Mouse (Mus musculus): Measurements from ENCODE around the gene Atxn10.
"Not testable (repeated sequence)": the region's sequence is repeated elsewhere in the genome, so short reads cannot be mapped to it uniquely, and the experiment has no call there.

Gene Atxn10

GRCm38 (mm10) chr15:85335671-85336300 is at the start of gene Atxn10:
Atxn10 (plus strand) TSS chr15:85336245.
- no peak for ATAC-seq (ENCODE audit: low TSS enrichment)

DNA sequence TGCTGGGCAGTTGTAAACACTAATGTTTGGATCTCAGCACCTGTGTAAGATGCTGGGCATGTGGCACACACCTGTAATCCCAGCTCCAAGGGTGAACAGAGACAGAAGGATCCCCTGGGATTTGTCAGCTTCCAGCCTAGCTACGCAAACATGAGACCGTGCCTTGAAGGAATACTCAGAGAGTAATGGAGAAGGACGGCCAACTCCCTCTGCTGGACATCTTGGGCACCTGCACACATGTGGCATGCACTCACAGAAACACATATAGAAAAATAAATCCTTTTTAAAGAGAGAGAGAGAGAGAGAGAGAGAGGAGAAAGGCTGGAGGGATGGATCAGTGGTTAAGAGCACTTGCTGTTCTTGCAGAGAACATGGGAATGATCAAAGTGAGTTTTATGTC is 41.4 kb upstream of the Atxn10 start:
- ATAC-seq (ENCODE audit: low TSS enrichment) = no peak

DNA sequence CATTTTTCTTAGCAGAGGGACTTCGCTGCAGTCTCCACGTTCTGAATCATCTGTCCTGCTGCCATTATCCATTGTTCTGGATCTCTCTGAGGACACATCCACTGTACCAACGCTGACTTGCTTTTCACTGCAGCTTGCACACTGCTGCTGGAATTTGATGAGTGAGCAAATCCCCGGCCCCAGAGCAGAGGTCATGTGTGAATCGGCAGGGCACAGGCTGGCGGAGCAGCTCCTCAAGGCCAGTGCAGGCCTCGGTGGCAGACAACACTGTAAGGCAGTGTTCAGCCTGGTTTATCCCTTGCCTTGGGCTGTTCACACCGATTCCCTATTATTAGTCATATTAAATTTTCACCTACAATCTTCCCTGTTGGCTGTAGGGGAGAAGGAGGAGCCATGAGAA is 40.5 kb upstream of the Atxn10 start:
- ATAC-seq (ENCODE audit: low TSS enrichment) = no peak

DNA sequence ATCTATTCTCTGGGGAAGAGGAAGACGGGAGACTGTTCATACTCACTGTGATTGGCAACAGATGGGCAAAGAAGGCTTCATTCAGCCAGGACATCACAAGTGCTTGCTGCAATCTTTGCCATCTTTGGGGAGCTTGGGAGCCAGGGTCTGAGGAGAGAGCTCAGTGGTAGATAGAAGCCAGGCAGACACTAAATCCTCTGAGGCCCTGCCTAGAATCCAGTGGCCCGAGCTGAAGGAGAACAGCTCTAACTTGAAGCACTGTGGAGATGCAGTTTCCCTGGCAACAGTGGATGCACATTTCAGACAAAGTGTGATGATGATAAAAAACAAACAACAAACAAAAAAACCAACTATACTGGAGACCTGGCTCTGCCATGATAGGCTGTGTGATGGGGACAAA is 40.1 kb upstream of the Atxn10 start:
- no peak for ATAC-seq (ENCODE audit: low TSS enrichment)

- ATAC-seq (ENCODE audit: low TSS enrichment) = no peak
Observed at GRCm38 (mm10) chr15:85296538-85296937, 39.5 kb upstream of the Atxn10 start.

- no peak for ATAC-seq (ENCODE audit: low TSS enrichment)
Observed at GRCm38 (mm10) chr15:85298167-85298781, 37.8 kb upstream of the Atxn10 start.

DNA sequence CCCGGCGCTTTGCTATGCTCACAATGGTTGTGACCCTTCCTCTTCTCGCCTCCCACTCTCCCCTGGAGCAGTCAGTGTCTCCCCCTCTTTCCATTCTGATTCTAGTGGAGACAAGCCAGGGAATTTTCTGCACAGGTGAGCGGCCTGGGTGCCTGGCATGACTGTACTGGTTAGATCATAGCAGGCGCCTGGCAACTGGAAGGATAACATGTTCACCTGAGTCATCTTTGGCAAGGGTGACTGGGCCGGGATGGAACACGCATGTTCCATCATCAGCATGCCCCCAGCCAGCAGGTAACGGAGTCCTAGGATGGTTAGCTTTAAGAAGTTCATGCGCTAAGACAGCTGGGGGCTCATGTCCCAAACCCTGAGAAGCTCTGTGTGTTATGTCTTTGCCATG is 37.1 kb upstream of the Atxn10 start:
- ATAC-seq (ENCODE audit: low TSS enrichment) = no peak

- no peak for ATAC-seq (ENCODE audit: low TSS enrichment)
Observed at GRCm38 (mm10) chr15:85303241-85303640, 32.8 kb upstream of the Atxn10 start.

- no peak for ATAC-seq (ENCODE audit: low TSS enrichment)
Observed at GRCm38 (mm10) chr15:85303976-85304375, 32.1 kb upstream of the Atxn10 start.

DNA sequence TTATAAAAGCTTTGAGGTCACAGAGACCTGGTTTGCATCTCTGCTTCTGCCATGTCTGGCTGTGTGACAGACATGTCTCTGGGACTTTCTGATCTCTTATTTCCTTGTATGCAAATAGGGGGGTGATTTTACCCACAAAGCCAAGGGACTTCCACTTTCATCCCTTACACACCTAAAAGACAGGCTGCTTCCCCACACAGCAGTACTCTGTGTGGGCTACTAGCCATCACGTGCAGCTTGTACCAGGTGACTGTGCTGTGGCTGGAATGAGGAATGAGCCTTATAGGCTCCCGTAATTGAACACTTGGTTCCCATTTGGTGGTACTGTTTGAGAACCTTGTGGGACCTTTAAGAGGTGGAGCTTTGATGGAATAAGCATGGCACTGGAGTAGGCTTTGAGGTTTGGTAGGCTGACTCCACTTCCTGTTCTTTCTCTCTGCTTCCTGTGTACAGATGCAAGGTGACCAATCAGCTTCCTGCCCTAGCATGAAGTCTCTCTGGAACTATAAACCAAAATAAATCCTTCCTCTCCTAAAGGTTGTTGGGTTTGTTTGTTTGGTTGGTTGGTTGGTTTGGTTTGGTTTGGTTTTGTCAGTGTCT is 28.9 kb upstream of the Atxn10 start:
- ATAC-seq (ENCODE audit: low TSS enrichment) = no peak

GRCm38 (mm10) chr15:85311058-85311657 is 24.9 kb upstream of the Atxn10 start:
- no peak for ATAC-seq (ENCODE audit: low TSS enrichment)

GRCm38 (mm10) chr15:85315378-85316025 is 20.5 kb upstream of the Atxn10 start:
- peak; percentile 47; the same call in 1 of the 2 replicates for ATAC-seq (ENCODE audit: low TSS enrichment)

DNA sequence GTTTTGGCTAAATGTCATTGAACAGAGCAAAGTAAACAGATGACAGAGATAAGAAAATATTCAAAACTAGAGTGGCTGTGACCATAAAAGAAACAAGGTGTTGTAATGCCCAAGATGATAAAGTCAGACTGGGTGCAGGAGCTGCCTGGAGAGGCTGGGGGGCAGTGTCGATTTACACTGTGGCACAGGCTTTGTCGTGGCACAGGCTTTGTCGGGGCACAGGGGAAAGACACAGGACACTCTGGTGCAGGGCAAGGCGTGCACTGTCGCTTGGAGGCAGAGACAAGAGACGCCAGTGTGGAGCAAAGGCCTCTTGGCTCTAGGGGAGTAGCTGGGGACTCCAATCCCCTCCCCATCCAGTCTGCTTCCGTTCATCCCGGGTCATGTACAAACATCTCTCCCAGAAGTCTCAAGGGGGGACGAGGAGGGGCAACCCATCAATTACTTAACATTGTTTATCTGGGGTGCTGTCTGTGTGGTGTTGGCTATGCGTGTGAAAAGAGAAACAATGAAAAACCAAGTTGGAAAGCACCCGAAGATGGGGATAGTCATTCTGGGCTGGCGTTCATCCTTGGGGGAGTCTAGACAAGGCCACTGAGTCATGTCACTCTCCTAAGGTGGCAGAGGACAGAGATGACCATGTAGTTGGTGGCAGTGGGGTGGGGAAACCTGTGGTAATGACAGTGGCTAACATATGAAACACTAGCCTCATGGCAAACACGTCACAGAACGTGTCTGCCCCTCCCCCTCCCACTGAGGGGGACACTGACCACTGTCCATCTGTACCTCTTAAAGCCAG is 19.5 kb upstream of the Atxn10 start:
- no peak for ATAC-seq (ENCODE audit: low TSS enrichment)

DNA sequence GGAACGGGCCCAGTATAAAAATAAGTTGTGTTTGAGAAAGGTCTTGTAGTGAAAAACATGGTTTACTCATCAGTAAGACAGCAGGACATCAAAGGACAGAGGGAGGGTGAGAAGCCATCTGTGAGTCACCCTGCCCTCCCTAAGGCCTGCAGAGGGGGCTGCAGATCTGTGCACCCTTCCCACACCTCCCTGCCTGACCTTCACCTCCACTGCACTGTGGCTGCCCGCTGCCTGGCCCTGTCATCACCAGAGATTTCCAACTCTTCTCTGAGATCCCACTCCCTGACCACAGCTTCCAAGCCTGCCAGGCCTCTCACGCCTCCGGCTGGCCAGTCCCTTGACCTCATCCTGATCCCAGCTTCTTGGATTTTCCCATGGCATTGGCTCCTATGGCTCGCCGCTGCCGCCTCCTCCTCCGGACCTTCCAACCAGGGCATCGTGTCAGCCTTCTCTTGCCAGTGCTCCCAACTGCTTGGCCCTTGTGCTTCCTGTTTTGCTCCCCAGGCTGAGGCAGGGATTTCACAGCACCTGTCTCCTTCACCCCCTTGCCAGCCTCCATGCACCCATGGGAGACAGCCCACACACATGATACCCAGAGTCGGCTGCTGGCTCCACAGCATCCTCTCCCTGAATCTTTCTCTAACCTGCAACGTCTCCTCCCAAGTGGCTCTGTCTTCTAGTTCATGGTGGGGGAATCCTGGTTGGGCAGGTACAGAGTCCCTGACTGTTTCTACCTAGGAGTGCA is 15.9 kb upstream of the Atxn10 start:
- ATAC-seq (ENCODE audit: low TSS enrichment) = no peak

- no peak for ATAC-seq (ENCODE audit: low TSS enrichment)
Observed at GRCm38 (mm10) chr15:85323214-85323613, 12.8 kb upstream of the Atxn10 start.

DNA sequence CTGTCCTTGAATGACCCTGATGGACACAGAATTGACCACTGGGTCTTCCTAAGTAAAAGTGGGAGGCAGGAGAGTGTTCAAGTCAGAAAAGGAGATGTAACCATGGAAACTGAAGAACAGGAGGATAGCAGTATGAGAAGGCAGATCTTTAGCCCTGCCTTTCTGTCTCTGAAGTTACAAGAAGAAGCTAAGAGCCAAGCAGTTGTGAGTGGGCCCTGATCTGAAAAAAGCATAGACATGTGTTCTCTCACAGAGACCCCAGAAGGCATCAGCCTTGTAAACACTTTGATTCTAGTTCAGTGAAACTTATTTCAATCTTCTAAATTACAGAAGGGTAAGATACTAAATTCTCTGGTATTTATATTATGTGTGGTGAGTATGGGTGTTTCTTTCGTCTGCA is 11.6 kb upstream of the Atxn10 start:
- ATAC-seq (ENCODE audit: low TSS enrichment) = no peak

DNA sequence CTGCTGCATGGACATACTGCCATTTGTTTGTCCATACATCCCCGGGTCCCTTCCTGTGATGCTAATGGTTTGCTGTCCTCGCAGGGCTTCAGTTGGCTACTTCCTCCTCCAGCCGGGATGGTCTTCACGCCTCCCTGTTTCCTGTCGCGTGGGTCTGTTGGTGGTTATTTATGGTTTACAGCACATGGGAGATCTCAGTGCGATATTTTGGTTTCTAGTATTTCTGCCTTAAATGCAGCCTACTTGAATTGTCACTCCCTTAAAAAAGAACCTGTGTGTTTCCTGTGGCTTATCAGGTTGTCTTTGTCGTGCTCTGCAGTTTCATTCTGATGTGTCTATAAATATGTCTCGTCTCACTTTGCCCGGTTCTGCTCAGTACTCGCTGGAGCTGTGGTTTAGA is 8.2 kb upstream of the Atxn10 start:
- ATAC-seq (ENCODE audit: low TSS enrichment) = peak; percentile 95

GRCm38 (mm10) chr15:85328455-85328854 is 7.6 kb upstream of the Atxn10 start:
- not testable (repeated sequence) for ATAC-seq (ENCODE audit: low TSS enrichment)

DNA sequence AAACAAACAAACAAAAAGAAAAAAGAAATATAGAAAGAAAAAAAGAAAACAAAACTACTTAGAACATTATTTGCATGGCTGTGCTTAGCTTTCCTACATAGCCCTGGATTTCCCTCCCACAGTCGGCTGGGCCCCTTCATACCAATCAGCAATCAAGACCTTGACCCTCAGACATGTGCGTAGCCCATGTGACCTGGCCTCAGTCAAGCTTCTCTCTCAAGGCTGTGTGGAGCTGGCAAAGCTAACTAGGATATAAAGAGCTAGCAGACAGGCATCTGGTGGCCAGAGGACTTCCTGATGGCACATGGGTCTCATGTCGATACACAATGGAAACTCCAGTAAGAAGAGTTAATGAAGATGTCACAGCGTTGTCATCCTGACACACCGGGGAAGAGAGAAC is 6.9 kb upstream of the Atxn10 start:
- ATAC-seq (ENCODE audit: low TSS enrichment) = no peak

GRCm38 (mm10) chr15:85330024-85330423 is 6.0 kb upstream of the Atxn10 start:
- no peak for ATAC-seq (ENCODE audit: low TSS enrichment)

DNA sequence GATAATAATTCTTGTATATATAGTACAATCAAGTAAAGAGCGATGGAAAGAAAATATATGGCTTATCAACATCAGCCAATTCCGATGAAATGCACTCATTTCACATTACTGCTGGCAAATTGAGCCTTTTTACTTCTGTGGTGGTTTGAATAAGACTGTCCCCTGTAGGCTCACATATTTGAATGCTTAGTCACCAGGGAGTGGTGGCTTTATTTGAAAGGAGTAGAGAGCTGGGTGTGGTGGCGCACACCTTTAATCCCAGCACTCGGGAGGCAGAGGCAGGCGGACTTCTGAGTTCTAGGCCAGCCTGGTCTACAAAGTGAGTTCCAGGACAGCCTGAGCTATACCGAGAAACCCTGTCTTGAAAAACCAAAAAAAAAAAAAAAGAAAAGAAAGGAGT is 2.5 kb upstream of the Atxn10 start:
- not testable (repeated sequence) for ATAC-seq (ENCODE audit: low TSS enrichment)
